8 mouse cellular contexts compared by ENCODE assay signal in genomic region chr9:32516691-32517090, GRCm38 (mm10). TPM values are rescaled to one million over a fixed set of nuclear protein-coding genes. Genes with fewer than 3 reads are reported as not detected.
DNase-seq lines count a peak whose midpoint lies in the region; TF ChIP-seq lines count a peak whose summit lies in the region.
"Had no signal": no experiment of that assay in that cellular context is flagged by ENCODE, and none has a peak within 500 bp of the region (broad histone marks: within the 10 kb centered on the region; RNA-seq: fewer than 3 reads in every experiment).

No protein-coding gene starts in this region.

- peak; percentile 53 for DNase-seq in liver, adult 2 months (ENCODE audit: extremely low read depth, low read depth, low spot score)
- no peak for DNase-seq in liver
- peak; percentile 49 for DNase-seq in brain, adult 2 months (ENCODE audit: low read depth, low spot score)
- peak; percentile 29 for DNase-seq in heart, postnatal 25 days (ENCODE audit: low spot score)
- peak; percentile 65 for DNase-seq in naive thymus-derived CD4-positive, alpha-beta T cell, adult 2 months (ENCODE audit: low read depth)
- no peak for DNase-seq in urinary bladder, postnatal 10 days (ENCODE audit: low spot score)
- no peak for DNase-seq in cerebellum, postnatal 14 days
- DNase-seq: kidney, postnatal 25 days had no signal

- H3K27me3 ChIP-seq in liver, adult 2 months (ENCODE audit: control insufficient read depth, insufficient read depth, low read length) = no peaks in the 10 kb centered on the region

- H3K9ac ChIP-seq in liver, adult 2 months (ENCODE audit: low read depth, low read length) = no peak overlapping the region

- no peak for TF ChIP-seq POLR2A in liver, adult 2 months (IDR thresholded peaks at IDR 0.05; ENCODE audit: extremely low read depth, insufficient read depth, low read length)

- no peak overlapping the region for H3K4me3 ChIP-seq in liver, adult 2 months (ENCODE audit: insufficient read depth, low read depth, low read length)

- H3K79me2 ChIP-seq in liver, adult 2 months (ENCODE audit: control insufficient read depth, insufficient read depth, low read length) = no peaks in the 10 kb centered on the region

- no peak for TF ChIP-seq CTCF in liver, adult 2 months (IDR thresholded peaks at IDR 0.05; ENCODE audit: low read depth, low read length)

- H3K36me3 ChIP-seq in liver, adult 2 months (ENCODE audit: control insufficient read depth, insufficient read depth, low read length) = no peaks in the 10 kb centered on the region

- 66% methylated on average over 9 of the region's 9 CpGs for WGBS in liver, adult 2 months

- peak overlapping the region; percentile 83 for H3K27ac ChIP-seq in liver, adult 2 months (replicated peaks; ENCODE audit: insufficient read depth, low read depth, low read length)

- intact Hi-C loops in heart, postnatal 25 days (cut with DNase I) = no loop called here

- H3K4me1 ChIP-seq in liver, adult 2 months (ENCODE audit: control insufficient read depth, insufficient read depth, low read length) = peaks cover 8% of the 10 kb centered on the region

RNA-seq across cellular contexts. Expression of gene Fli1, which starts 26.0 kb away (rescaled TPM):
- 3.0 and 4.2 TPM in 2 replicates for total RNA-seq in liver, adult 2 months (2014; rRNA removed)
- polyA plus RNA-seq in liver, adult 2 months (2012; rRNA removed) = 1.1 and 1.6 TPM in 2 replicates
- 10 to 100 TPM; 26.4 to 28.2 TPM for total RNA-seq in heart, postnatal 25 days (2021)

Comparison
In these comparisons a context has a peak if more than half of its experiments do, and no peak if none do; other contexts are left out.
1. DNase-seq: peak in liver, adult 2 months (single experiment), brain, adult 2 months (single experiment), heart, postnatal 25 days (single experiment) and naive thymus-derived CD4-positive, alpha-beta T cell, adult 2 months (single experiment); none in liver (single experiment), urinary bladder, postnatal 10 days (single experiment) and cerebellum, postnatal 14 days (0 of 2).